Mouse (Mus musculus): ENCODE data around the gene Plb1.

Gene Plb1

DNA sequence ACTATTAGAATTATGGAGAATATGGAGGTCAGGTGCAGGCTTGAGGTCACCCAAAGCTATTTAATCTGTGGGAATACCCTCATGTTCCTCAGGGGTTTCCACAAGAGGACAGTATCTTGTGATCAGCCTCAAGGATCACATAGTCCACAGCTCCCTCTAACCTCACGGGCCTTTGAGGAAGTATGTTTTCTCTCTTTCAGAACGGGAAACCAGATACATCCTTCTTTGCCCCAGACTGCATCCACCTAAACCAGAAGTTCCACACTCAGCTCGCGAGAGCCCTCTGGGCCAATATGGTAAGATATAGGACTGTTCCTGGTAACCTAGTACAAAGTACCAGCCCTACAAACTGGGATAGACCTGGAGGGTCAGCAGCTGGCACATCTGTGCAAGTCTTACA is 100.1 kb downstream of the Plb1 start:
- DNase-seq (ENCODE audit: low read depth), result no peak

DNA sequence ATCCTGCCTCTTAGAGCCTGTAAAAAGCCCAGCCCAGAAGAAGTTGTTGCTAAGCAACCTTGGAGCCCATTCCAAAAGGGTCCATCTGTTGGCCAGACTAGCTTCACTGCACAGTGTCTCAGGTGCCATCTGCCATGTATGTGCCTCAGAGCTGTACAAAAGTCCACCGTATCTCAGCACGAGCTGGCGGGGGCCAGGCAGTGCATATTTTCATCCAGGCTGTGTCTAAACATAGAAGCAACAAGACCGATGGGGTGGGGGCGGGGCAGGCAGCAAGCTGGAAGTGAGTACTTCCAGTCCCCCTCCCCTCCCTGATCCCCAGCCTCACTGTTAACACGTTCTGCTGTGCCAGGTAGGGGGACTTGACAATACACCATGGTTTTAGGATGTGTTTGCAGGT is 102.7 kb downstream of the Plb1 start:
- no peak for DNase-seq (ENCODE audit: low read depth)

DNA sequence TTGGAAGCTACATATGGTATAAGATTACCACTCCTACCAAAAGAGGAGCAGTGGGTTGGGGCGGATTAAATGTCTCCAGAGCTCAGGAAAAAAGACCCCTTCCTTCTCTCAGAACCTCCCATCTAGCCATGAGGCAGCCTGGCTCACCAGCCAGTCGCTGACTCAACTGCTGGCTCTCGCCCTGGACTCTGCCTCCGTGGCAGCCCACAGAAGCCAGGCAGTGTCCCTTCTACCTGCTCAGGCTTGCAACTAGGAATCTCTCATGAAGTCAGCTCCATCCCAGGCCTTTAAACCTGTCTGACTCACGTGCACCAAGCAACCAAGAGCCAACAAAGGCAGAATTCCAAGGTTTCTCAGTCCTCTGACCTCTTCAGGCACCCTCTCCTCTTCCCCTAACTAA is 103.6 kb downstream of the Plb1 start:
- DNase-seq (ENCODE audit: low read depth), result no peak

DNA sequence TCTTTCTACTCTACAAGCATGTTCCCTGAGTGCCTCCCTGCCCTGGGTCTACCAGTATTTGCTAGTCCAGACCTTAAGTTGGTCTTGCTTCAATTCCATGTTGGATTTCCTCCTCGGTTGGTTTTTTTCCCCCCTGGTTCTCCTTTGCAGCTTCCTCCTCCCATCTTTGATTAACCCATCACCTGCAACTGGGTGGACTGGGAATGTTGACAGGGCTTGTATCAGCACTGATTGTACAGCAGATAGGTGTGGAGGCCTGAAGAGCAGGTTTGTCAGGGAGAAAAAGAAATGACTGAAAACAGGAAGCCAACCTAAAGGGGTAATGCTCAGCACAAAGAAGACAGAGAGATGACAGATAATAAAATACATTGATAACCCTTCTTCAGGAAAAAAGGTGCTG is 104.8 kb downstream of the Plb1 start:
- DNase-seq (ENCODE audit: low read depth), result no peak

DNA sequence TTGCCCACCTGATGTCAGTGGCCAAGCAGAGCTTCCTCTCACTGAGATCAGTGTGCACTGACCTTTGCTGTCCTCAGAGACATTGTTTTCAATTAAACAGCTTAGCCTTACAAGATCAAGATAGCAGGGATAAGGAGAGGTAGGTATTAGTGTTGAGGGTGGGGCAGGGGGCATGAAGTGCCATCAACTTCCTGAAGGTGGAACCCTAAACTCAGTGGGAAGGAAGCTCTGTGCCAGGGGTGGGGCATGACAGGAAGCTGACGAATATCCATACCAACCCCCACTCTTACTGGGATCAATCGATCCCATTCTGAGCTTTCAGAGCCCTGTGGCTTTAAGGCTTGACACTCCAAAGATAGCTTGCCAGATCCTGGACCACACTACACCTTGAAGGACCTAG is 105.8 kb downstream of the Plb1 start:
- no peak for DNase-seq (ENCODE audit: low read depth)

DNA sequence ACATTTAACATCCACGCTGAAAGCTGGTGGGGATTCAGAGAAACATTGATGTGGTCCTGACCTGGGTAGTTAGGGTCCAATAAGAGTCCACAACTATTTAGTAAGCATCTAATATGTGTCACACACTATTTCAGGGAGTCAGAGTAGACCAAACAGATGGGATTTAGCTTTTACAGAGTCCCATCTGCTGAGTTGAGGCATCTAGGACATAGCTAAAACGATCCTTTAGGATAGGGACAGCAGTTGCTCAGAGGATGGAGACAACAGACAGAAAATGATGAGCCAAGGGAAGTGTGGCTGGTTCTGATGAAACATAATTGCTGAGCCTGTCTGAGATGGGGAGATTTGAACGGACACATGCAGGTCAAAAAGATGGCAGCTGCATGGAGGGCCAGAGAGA is 106.3 kb downstream of the Plb1 start:
- DNase-seq (ENCODE audit: low read depth), result no peak

DNA sequence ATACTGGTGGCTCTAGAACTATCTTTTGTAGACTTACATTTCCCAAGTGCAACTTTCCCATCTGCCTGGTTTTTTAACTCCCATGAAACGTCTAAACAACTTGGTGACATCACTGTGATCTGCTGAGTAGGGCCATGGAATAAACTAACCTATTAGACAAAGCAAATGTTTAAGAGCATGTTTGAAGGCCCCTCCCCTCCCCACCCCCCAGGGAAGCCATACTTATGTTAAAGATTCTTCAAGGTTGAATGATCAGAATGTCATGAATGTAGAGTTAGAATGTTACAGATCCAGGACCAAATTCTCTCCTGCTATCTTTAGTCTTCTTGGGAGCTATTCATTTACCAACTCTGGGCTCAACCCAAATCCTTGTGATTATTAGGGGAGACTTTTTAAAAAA is 107.7 kb downstream of the Plb1 start:
- DNase-seq (ENCODE audit: low read depth), result no peak

DNA sequence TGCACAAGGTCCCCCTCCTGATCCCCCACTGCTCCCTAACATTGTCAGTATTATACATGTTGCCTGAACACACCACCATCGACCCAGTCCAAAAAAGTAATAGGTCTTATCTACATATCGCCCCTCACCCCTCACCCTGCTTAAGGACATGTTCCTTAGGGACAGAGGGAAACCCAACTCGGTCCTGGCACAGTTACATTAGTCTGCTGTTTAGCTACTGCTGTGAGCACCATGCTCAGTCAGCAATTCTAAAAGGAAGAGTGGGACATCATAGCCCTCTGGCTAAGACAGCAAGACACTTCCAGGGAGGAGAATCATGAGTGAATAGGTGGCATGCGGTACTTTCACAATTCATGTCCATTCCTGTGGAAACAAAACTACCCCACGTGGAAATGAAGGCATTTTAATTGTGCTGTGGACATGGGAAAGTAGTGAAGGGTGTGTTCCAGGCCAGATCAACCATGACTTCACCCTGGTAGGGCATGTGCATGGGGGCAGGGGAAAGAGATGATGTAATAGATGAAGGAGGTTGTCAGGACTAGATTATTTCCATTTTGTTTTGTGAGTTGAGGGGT is 110.3 kb downstream of the Plb1 start:
- DNase-seq (ENCODE audit: low read depth), result no peak

DNA sequence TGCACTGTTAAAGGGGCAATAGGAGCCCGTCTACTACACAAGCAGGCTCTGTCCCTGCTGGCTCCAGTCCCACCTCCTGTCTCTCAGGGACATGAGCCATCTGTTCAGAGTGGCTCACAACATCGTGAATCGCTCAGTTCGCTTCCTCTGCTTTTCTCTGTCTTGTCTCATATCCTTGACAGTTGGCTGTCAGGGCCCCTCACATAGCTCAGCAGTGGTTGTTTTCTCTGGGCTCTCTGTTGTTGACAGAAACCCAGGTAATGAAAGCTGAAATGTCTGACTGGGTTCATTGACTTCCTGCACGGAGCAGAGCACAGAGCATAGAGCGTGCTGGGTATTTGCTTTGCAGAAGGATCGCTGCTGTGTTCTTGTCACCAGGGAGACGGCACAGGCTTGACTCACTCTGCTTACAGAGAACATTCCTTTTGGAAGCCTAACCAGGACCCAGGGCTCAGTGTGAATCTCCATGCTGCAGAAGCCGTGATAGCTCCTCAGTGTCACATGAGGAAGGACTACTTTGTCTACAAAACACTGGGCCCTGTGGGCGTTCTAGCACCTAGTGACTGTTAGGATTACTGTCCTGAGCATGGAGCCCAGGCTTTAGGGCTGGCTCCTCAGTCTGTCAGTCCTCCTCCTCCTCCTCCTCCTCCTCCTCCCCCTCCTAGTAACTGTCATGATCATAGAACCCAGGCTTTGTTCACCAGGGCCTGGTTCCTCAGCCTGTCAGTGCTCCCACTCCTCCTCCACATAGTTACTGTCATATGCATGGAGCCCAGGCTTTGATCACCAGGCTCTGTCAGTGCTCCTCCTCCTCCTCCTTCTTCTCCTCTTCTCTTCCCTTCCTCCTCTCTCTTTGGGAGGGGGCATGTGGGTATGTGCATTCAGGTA is 113.8 kb downstream of the Plb1 start:
- DNase-seq (ENCODE audit: low read depth), result no peak

DNA sequence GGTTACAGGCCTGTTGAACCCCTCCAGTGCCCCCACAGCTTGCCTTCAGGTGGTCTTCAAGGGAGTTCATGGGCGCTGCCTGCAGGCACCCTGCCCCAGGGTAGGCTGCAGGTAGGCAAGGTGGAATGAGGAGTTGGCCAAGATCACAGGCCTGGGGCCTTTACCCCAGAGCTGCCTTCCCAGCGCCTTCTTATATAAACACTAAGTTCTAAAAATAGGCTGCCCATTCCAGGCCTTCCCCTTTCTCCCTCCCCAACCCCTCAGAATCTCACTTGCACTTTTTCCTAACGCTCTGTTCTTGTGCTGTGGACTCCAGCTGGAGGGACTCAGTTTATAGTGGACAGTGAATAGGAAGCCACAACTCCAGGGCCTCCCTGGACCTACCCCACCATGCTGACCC is 117.2 kb downstream of the Plb1 start:
- DNase-seq (ENCODE audit: low read depth), result no peak

DNA sequence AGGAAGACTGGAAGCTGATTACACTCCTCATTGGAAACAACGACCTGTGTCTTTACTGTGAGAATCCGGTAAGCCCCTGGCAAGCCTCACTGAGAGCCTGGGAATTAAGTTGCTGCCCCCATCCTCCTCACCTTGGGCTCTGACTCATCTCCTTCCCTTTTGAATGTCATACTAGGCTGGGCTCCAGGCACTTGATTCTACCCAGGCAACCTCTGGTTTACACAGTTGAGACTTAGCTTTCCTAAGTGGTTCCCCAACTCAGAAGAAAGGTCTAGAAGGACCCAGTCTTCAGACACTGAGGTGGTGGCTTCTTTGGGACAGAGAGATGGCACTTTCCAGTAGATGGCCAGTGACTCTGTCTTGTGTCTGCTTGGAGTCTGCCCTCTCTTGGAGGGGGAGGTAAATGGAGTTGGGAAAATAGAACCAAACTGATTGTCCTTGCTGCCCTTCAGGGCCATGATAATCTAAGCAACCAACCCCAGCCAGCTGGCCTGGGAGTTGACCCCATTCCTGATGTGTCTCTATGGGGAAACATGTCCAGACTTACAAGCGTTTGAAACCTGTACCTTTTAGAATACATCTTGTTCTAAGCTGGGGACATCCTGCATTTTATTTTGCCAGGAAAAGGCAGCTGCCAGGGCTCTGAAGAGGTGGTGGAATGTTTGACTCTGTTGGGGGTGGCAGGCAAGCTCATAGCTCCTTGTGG is 118.2 kb downstream of the Plb1 start:
- no peak for DNase-seq (ENCODE audit: low read depth)

DNA sequence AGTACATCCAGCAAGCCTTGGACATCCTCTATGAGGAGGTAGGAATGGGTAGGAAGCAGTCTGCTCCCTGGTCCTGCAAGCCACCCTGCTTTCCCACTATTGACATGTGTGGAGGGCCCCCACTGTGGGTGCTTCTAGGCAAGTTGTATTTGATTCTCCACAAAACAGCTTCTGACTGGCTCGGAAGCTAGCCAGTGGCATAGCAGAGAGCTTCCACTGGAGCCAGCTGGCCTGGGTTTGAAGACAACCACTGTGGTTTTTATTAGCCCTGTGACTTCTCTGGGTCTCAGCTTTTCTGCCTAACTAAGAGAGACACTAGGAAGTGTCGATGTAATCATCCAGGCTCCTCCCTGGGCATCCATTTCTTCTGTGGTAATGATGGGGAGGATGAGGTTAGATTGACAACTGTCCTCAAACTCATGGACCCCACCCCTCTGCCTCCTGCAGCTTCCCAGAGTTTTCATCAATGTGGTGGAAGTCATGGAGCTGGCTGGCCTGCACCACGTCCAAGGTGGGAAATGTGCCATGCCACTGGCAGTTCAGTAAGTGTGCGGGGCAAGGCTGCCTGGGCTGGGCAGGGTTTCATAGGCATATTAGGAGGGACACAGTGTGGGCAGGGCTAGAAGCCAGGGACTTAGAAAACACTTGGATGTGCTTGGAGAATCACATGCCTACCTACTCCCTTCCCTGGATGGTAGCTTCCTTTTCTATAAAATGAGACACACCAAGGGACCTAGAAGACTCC is 119.4 kb downstream of the Plb1 start:
- DNase-seq (ENCODE audit: low read depth), result no peak

DNA sequence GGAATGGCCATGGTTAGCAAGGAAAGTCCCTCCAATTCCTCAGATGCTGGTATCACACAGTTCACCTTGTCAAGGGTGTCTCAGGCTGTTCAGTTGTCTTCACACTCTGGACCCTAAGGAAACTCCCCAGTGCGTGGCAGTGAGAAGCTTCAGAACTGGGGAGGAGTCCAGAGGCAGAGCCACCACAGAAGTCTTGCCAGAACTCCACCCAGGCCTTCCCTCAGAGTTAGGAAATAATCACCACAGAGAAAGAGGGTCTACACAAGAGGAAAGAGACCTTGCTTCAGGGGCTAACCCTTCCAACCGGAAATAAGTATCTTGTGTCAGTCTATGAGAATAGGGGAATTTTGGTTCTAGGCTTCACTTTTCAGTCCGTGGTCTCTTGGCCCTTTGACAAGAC is 120.3 kb downstream of the Plb1 start:
- DNase-seq (ENCODE audit: low read depth), result no peak

DNA sequence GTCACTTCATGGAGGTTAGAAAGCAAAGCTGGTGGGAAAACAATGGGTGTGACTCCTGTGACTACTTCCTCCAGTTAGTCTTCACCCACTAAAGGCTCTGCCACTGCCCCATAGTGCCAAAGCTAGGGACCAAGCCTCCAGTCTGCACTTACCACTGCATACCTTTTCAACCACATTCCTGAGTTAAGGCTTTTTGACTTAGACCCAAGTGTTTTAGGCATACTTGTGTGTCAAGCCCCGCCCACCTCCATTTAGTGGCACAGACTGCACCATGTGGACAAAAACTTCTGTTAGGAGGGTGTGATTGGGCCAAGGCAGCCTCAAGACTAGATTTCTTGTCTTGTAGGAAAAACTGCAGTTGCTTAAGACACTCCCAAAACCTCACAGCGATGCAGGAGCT is 120.8 kb downstream of the Plb1 start:
- DNase-seq (ENCODE audit: low read depth), result no peak

DNA sequence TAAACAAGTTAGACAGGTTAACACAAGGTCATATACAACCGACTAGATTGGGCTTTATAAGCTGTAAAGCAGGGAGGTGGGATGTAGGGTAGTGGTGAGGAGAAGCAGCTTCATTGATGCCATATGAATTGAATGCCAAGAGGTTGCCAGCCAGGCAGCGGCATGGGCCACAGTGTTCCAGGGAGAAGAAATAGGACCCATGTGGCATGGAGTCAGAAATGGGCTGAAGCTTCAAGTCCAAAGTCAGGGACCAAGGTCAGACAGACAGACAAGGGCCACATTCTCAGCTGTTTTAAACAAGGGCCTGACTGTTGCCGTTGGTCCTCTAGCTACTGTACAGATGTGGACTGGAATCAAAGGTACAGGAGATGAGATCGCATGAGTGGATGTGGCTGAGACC is 128.0 kb downstream of the Plb1 start:
- DNase-seq (ENCODE audit: low read depth), result no peak

DNA sequence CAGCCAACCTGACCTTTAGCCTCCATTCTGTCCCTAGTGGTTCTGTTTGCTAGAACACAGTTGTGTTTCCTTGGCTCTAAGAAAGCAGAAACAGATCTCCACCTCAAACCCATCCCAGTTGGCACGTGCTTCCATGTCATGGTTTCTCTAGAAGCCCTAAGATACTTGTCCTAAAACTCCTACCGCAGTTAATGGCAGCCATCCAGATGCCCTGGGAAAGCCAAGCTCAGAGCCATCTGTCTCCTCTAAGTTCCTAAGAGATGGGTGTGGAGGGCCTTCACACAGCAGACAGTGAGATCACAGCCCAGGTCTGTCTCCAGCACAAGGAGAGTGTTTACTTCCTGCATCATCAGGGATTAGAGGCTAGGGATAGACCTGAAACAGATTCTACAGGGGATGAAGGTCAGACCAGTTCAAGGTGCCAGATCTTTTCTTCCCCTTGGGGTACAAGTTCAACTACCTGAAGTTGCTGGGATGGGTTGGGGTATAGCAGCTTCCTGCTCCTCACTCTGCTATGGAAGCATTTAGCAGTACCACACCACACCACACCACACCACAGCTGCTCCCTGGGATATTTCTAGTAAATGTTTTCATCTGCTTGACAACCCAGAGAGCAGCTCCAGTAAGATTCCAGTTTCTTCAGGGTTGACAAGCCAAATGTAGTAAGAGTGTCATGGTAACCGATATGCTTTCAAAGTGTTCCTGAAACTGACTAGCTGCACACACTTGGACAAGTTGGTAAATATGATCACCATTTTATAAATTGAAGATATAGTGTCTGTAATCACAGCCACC is 129.1 kb downstream of the Plb1 start:
- no peak for DNase-seq (ENCODE audit: low read depth)

DNA sequence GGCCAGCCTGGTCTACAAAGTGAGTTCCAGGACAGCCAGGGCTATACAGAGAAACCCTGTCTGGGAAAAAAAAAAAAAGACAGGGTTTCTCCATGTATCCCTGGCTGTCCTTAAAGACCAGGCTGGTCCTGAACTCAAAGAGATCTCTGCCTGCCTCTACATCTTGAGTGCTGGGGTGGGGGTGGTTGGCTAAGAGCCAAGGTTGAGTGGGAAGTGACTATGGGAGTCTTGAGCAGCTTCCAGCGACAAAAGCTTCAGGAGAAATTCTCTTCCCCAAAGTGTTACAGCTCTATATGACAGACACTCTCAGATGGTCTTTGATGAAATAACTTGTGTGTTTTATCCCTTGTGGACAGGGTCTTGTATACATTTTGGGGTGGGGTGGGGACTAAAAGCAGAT is 136.9 kb downstream of the Plb1 start:
- DNase-seq (ENCODE audit: low read depth), result no peak

DNA sequence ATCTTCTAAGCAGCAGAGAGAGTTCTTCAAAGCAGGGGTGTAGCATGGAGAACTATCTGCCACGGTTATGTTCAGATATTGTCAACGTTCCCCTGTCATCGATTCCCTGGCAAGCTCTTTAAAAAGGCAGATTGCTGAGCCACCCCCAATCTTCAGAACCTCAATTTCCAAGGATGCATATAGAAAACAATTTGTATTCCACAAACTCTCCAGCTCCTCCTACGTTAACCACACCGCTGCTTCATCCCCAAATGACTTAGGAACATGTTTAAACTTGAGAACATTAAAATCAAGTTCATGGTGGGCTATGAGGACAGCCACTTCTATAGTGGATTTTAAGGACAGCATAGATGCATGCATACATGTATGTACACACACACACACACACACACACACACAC is 138.7 kb downstream of the Plb1 start:
- no peak for DNase-seq (ENCODE audit: low read depth)

DNA sequence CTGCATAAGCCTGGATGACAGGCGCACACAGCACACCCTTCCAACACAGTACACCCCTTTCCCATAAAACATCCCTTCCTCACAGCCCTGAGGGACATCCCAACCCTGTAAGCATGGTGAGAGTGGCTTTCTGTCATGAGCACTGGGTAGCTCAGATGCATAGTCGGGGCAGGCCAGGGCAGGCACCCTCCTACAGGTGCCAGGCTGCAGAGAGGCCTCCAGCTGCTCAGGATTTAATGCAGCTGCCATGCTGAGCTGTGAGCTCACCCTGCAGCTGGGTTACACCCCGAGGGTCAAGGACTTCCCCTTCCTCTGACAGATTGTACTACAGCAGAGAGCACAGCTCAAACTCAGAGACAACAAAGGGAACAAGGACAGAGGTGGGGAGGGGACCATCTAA is 146.0 kb downstream of the Plb1 start:
- no peak for DNase-seq (ENCODE audit: low read depth)

DNA sequence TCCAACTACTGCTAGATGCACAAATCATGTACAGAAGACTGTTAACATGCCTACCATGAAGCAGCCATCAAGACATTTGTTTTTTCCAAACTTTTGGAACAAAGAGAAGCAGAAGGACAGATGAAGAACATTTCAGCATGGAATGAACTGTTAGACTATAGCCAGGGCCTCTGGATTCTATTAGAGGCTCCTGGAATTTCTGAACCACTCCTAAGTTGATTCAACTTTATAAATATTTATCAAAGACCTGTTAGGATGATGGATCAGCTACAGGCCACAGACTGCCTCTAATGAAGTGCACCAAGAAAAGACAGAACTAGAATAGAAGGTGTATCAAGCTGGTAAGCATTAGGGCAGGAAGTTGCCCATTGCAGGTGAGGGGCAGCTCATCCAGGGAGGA is 156.1 kb downstream of the Plb1 start:
- no peak for DNase-seq (ENCODE audit: low read depth)

DNA sequence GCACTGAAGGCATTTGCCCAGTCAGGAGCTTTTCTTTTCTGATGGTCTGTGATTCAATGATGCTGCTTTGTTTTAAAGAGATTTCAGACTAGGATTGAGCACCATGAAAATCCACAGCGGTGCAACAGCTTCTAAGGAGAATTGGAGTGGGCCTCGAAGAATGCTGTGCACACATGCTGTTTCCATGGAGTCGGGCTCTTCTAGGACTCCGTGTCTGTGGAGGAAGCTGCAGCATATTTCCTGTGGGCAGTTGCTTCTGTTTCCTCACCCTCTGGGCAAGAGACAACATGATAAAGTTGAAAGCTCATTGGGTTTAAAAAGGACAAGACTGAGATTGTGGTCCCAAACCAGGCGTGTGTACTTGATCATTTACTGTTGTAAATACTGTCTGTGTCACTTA is 157.8 kb downstream of the Plb1 start:
- no peak for DNase-seq (ENCODE audit: low read depth)

DNA sequence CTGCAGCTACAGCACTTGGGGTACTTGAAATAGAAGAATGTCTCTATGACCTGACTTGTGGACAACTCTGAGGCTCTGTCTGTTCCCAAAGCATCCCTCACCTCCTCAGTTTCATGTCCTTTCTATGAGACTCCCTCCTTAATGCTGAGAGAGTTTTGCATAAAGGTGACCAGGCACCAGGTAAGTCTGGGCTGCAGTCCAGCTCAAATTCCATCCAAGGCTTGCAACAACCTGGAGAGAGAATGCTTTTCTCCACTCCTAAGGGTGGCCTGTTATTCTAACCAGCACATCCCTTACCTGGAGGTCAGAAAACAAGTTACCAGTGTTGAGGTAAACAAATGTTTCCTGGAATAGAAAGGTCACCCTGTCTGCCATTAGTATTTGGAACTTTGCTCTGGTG is 159.8 kb downstream of the Plb1 start:
- no peak for DNase-seq (ENCODE audit: low read depth)
